Mouse (Mus musculus) kidney, embryonic 14.5 days (tissue): ENCODE measurements around the gene Nrxn2. TPM values are rescaled to one million over a fixed set of nuclear protein-coding genes. Genes with fewer than 3 reads are reported as not detected.

ENCODE experiments used
- ATAC-seq: fragments of 200-750 bp; cut with Nextera tagmentation; 2 replicates; pipeline ENCODE4 v1.8.0; 2017; ENCODE audit warnings: moderate number of reproducible peaks, mild to moderate bottlenecking, moderate TSS enrichment, moderate library complexity; ENCODE audit not compliant: low FRiP score, low TSS enrichment
- H3K27ac ChIP-seq: fragments of 300-500 bp; sonication (generic); 2 replicates; pipeline ENCODE4 v1.5.1; 2014; ENCODE audit warnings: low read depth, mild to moderate bottlenecking, low read length, moderate library complexity, mixed read lengths
- H3K27me3 ChIP-seq: fragments of 300-500 bp; sonication (generic); 2 replicates; pipeline ENCODE4 v1.6.1; 2014; ENCODE audit warnings: mild to moderate bottlenecking, low read length; ENCODE audit not compliant: control insufficient read depth, insufficient read depth
- H3K36me3 ChIP-seq: fragments of 300-500 bp; sonication (generic); 2 replicates; pipeline ENCODE4 v1.6.1; 2014; ENCODE audit warnings: low read length, mixed read lengths; ENCODE audit not compliant: control insufficient read depth, insufficient read depth
- H3K4me1 ChIP-seq: fragments of 300-500 bp; sonication (generic); 2 replicates; pipeline ENCODE4 v1.6.1; 2014; ENCODE audit warnings: low read length, mixed read lengths; ENCODE audit not compliant: control insufficient read depth, insufficient read depth
- H3K4me2 ChIP-seq: fragments of 300-500 bp; sonication (generic); replicated peaks from 2 replicates; pipeline ENCODE4 v1.6.1; 2014; ENCODE audit warnings: low read depth, mild to moderate bottlenecking, low read length
- H3K4me3 ChIP-seq: fragments of 300-500 bp; sonication (generic); 2 replicates; pipeline ENCODE4 v1.5.1; 2014; ENCODE audit warnings: mild to moderate bottlenecking, low read length
- H3K9ac ChIP-seq: fragments of 300-500 bp; sonication (generic); 2 replicates; pipeline ENCODE4 v1.6.1; 2014; ENCODE audit warnings: low read depth, mild to moderate bottlenecking, low read length, moderate library complexity
- H3K9me3 ChIP-seq: fragments of 300-500 bp; sonication (generic); 2 replicates; pipeline ENCODE4 v1.6.1; 2016; ENCODE audit warnings: low read length; ENCODE audit not compliant: control insufficient read depth
- WGBS: fragments of 180-500 bp; shearing (Covaris S2); extraction: QIAGEN DNeasy Blood & Tissue Kit; methylation state at CpG from one replicate; pipeline ENCODE4 v1.1.7; 2014; 5-methylcytosine and 5-hydroxymethylcytosine counted together
- polyA plus RNA-seq: library from polyadenylated mRNA; unstranded; fragments of >200 nt; fragmentation: Nextera tagmentation; extraction: Ambion mirVana; gene quantifications from 2 replicates; pipeline ENCODE4 v1.2.1, GENCODE M21; 2014

Gene Nrxn2
- 5.4 and 8.4 TPM in 2 replicates for polyA plus RNA-seq

- Histone ChIP-seq H3K4me1 (0 out of 2 replicates have a peak, but pooled peaks cover 17% of the 10 kb centered on the region), H3K9me3 (no peaks in the 10 kb centered on the region), H3K4me3 (peak within 1 kb of the TSS; percentile 48), H3K9ac (peak within 1 kb of the TSS; percentile 52), H3K27ac (no peak within 1 kb of the TSS), H3K36me3 (no peaks in the 10 kb centered on the region), H3K27me3 (peaks cover 43% of the 10 kb centered on the region), H3K4me2 (peak within 1 kb of the TSS; percentile 97)
- WGBS, result 1% methylated on average over 41 of the region's 46 CpGs
- peak; percentile 89 for ATAC-seq
These were observed at the start of gene Nrxn2 for GRCm38 (mm10) chr19:6418233-6418879. Gene Nrxn2 (plus strand): TSS chr19:6418731.

GRCm38 (mm10) chr19:6370175-6370574, 48.4 kb upstream of the Nrxn2 start:
- Histone ChIP-seq H3K4me3 (no peak overlapping the region), H3K27ac (no peak overlapping the region), H3K9me3 (no peaks in the 10 kb centered on the region), H3K27me3 (no peaks in the 10 kb centered on the region), H3K4me1 (peaks cover 14% of the 10 kb centered on the region; the same call in 1 of the 2 replicates), H3K4me2 (no peak overlapping the region), H3K9ac (no peak overlapping the region), H3K36me3 (peaks cover 98% of the 10 kb centered on the region)
- no peak for ATAC-seq
- 90% methylated on average over 2 of the region's 2 CpGs for WGBS

- Histone ChIP-seq H3K27me3 (no peaks in the 10 kb centered on the region), H3K9ac (no peak overlapping the region), H3K4me3 (no peak overlapping the region), H3K27ac (no peak overlapping the region), H3K36me3 (peaks cover 100% of the 10 kb centered on the region), H3K4me2 (no peak overlapping the region), H3K4me1 (peaks cover under 1% of the 10 kb centered on the region; the same call in 1 of the 2 replicates), H3K9me3 (no peaks in the 10 kb centered on the region)
- no peak for ATAC-seq
- 93% methylated on average over 3 of the region's 3 CpGs for WGBS
These were observed 46.1 kb upstream of the Nrxn2 start for GRCm38 (mm10) chr19:6372433-6372832.

- ATAC-seq, result peak; percentile 47
- H3K9me3 ChIP-seq, result no peaks in the 10 kb centered on the region
- no peak overlapping the region for H3K4me2 ChIP-seq
- H3K4me3 ChIP-seq, result no peak overlapping the region
- 66% methylated on average over 12 of the region's 12 CpGs for WGBS
- H3K36me3 ChIP-seq, result peaks cover 100% of the 10 kb centered on the region
- no peak overlapping the region for H3K27ac ChIP-seq
- no peak overlapping the region for H3K9ac ChIP-seq
- H3K4me1 ChIP-seq, result no peaks in the 10 kb centered on the region
- H3K27me3 ChIP-seq, result no peaks in the 10 kb centered on the region
These were observed 44.8 kb upstream of the Nrxn2 start for GRCm38 (mm10) chr19:6373539-6374400.

GRCm38 (mm10) chr19:6374571-6374970, 44.0 kb upstream of the Nrxn2 start:
- no peaks in the 10 kb centered on the region for H3K4me1 ChIP-seq
- 98% methylated on average over 9 of the region's 10 CpGs for WGBS
- no peak overlapping the region for H3K9ac ChIP-seq
- ATAC-seq, result no peak
- no peak overlapping the region for H3K27ac ChIP-seq
- no peak overlapping the region for H3K4me2 ChIP-seq
- H3K27me3 ChIP-seq, result no peaks in the 10 kb centered on the region
- no peaks in the 10 kb centered on the region for H3K9me3 ChIP-seq
- H3K4me3 ChIP-seq, result no peak overlapping the region
- H3K36me3 ChIP-seq, result peaks cover 98% of the 10 kb centered on the region

GRCm38 (mm10) chr19:6375423-6376254, 42.9 kb upstream of the Nrxn2 start:
- ATAC-seq, result no peak
- H3K4me1 ChIP-seq, result no peaks in the 10 kb centered on the region
- H3K4me3 ChIP-seq, result no peak overlapping the region
- H3K27me3 ChIP-seq, result no peaks in the 10 kb centered on the region
- H3K9me3 ChIP-seq, result no peaks in the 10 kb centered on the region
- H3K4me2 ChIP-seq, result no peak overlapping the region
- no peak overlapping the region for H3K9ac ChIP-seq
- 92% methylated on average over 37 of the region's 42 CpGs for WGBS
- no peak overlapping the region for H3K27ac ChIP-seq
- peaks cover 90% of the 10 kb centered on the region for H3K36me3 ChIP-seq

- Histone ChIP-seq H3K27me3 (no peaks in the 10 kb centered on the region), H3K4me2 (no peak overlapping the region), H3K9ac (no peak overlapping the region), H3K27ac (no peak overlapping the region), H3K4me3 (no peak overlapping the region), H3K36me3 (peaks cover 88% of the 10 kb centered on the region), H3K4me1 (no peaks in the 10 kb centered on the region), H3K9me3 (no peaks in the 10 kb centered on the region)
- 77% methylated on average over 14 of the region's 14 CpGs for WGBS
- no peak for ATAC-seq
These were observed 42.3 kb upstream of the Nrxn2 start for GRCm38 (mm10) chr19:6376255-6376564.

GRCm38 (mm10) chr19:6376643-6377042, 41.9 kb upstream of the Nrxn2 start:
- Histone ChIP-seq H3K4me1 (no peaks in the 10 kb centered on the region), H3K27ac (no peak overlapping the region), H3K27me3 (no peaks in the 10 kb centered on the region), H3K36me3 (peaks cover 84% of the 10 kb centered on the region), H3K9ac (no peak overlapping the region), H3K9me3 (no peaks in the 10 kb centered on the region), H3K4me2 (no peak overlapping the region), H3K4me3 (no peak overlapping the region)
- no peak for ATAC-seq
- WGBS, result 93% methylated on average over 2 of the region's 2 CpGs
